In genomic region chr11:54998284-54998683, GRCm38 (mm10) we compare ENCODE assay signal across 8 mouse cellular contexts. TPM values are rescaled to one million over a fixed set of nuclear protein-coding genes. Genes with fewer than 3 reads are reported as not detected.
DNase-seq lines count a peak whose midpoint lies in the region; ATAC-seq and TF ChIP-seq lines count a peak whose summit lies in the region.

No protein-coding gene starts in this region.

- peaks cover 5% of the 10 kb centered on the region for H3K4me1 ChIP-seq in ES-Bruce4 (ENCODE audit: control insufficient read depth, insufficient read depth, low read length)
- peaks cover 5% of the 10 kb centered on the region; the same call in 1 of the 2 replicates for H3K4me1 ChIP-seq in forebrain, embryonic 13.5 days
- no peaks in the 10 kb centered on the region for H3K4me1 ChIP-seq in lung, embryonic 14.5 days (ENCODE audit: insufficient read depth)
- no peaks in the 10 kb centered on the region for H3K4me1 ChIP-seq in olfactory bulb, adult 2 months (ENCODE audit: control insufficient read depth, insufficient read depth, low read length)

- no peak for TF ChIP-seq POLR2A in ES-Bruce4 (IDR thresholded peaks at IDR 0.05; ENCODE audit: insufficient read depth, low read length)
- no peak for TF ChIP-seq POLR2A in olfactory bulb, adult 2 months (IDR thresholded peaks at IDR 0.05; ENCODE audit: insufficient read depth, low read depth, low read length)

- H3K36me3 ChIP-seq in ES-Bruce4 (ENCODE audit: control insufficient read depth, insufficient read depth, low read length, poor library complexity, severe bottlenecking), result peaks cover 21% of the 10 kb centered on the region
- H3K36me3 ChIP-seq in forebrain, embryonic 13.5 days (ENCODE audit: poor library complexity, severe bottlenecking), result peaks cover 14% of the 10 kb centered on the region
- peaks cover 93% of the 10 kb centered on the region for H3K36me3 ChIP-seq in lung, embryonic 14.5 days (ENCODE audit: insufficient read depth)

- WGBS in forebrain, embryonic 13.5 days, result 5% methylated on average over 12 of the region's 12 CpGs
- WGBS in lung, embryonic 14.5 days, result 6% methylated on average over 12 of the region's 12 CpGs
- WGBS in olfactory bulb, adult 2 months, result 4% methylated on average over 12 of the region's 12 CpGs

- H3K27ac ChIP-seq in ES-Bruce4 (ENCODE audit: insufficient read depth, low read length), result peak overlapping the region; percentile 44; the same call in 1 of the 2 replicates
- H3K27ac ChIP-seq in forebrain, embryonic 13.5 days, result no peak overlapping the region
- no peak overlapping the region for H3K27ac ChIP-seq in lung, embryonic 14.5 days (ENCODE audit: low read depth)
- H3K27ac ChIP-seq in olfactory bulb, adult 2 months (ENCODE audit: insufficient read depth, low read depth, low read length), result no peak overlapping the region

- intact Hi-C loops in heart, postnatal 25 days (cut with DNase I), result loop anchor here (1.0 to 5.0 kb wide), 3 partner anchors 41 to 159 kb away; no protein-coding TSS in a partner anchor

- no peak overlapping the region for H3K4me2 ChIP-seq in forebrain, embryonic 13.5 days
- H3K4me2 ChIP-seq in lung, embryonic 14.5 days, result no peak overlapping the region

- no peak overlapping the region for H3K9ac ChIP-seq in ES-Bruce4 (ENCODE audit: low read depth, poor library complexity, severe bottlenecking)
- H3K9ac ChIP-seq in forebrain, embryonic 13.5 days, result no peak overlapping the region
- no peak overlapping the region for H3K9ac ChIP-seq in lung, embryonic 14.5 days

- H3K4me3 ChIP-seq in ES-Bruce4 (ENCODE audit: low read depth, low read length), result no peak overlapping the region
- H3K4me3 ChIP-seq in forebrain, embryonic 13.5 days, result no peak overlapping the region
- H3K4me3 ChIP-seq in lung, embryonic 14.5 days (ENCODE audit: low read depth, low read length), result no peak overlapping the region
- H3K4me3 ChIP-seq in olfactory bulb, adult 2 months (ENCODE audit: insufficient read depth, low read depth, low read length), result no peak overlapping the region

- peak; percentile 77; the same call in 1 of the 2 replicates for ATAC-seq in forebrain, embryonic 13.5 days
- peak; percentile 64 for ATAC-seq in lung, embryonic 14.5 days (ENCODE audit: insufficient read depth)

- peak; percentile 81; the same call in 1 of the 2 replicates for TF ChIP-seq EP300 in ES-Bruce4 (IDR thresholded peaks at IDR 0.05; ENCODE audit: insufficient read depth, low read depth, low read length)

- H3K9me3 ChIP-seq in ES-Bruce4 (replicated peaks; ENCODE audit: control insufficient read depth, insufficient read depth, low read length, poor library complexity, severe bottlenecking), result peaks cover 6% of the 10 kb centered on the region; the same call in 1 of the 2 replicates
- H3K9me3 ChIP-seq in forebrain, embryonic 13.5 days (replicated peaks), result 0 out of 2 replicates have a peak, but pooled peaks cover 4% of the 10 kb centered on the region
- no peaks in the 10 kb centered on the region; the same call in 1 of the 2 replicates for H3K9me3 ChIP-seq in lung, embryonic 14.5 days (ENCODE audit: low read depth, low read length)

- no peaks in the 10 kb centered on the region for H3K27me3 ChIP-seq in ES-Bruce4 (ENCODE audit: control insufficient read depth, insufficient read depth, low read length, poor library complexity, severe bottlenecking)
- H3K27me3 ChIP-seq in forebrain, embryonic 13.5 days, result no peaks in the 10 kb centered on the region
- H3K27me3 ChIP-seq in lung, embryonic 14.5 days (ENCODE audit: insufficient read depth, low read length), result no peaks in the 10 kb centered on the region

- DNase-seq in c-Kit-positive CD71-negative TER-119-negative erythroid progenitor cells, embryonic 14.5 days (ENCODE audit: low read depth), result peak; percentile 36
- peak; percentile 46 for DNase-seq in heart, postnatal 25 days (ENCODE audit: low spot score)
- DNase-seq in kidney, postnatal 4 days, result peak; percentile 70 to 79
- peak; percentile 79 for DNase-seq in lung, embryonic 14.5 days
- DNase-seq in thymus, postnatal 10 days (ENCODE audit: low spot score in 2 of 2), result peak; percentile 52 to 69

- TF ChIP-seq CTCF in ES-Bruce4 (IDR thresholded peaks at IDR 0.05; ENCODE audit: low read depth, low read length), result peak; percentile 90
- peak; percentile 95 for TF ChIP-seq CTCF in lung, embryonic 14.5 days (IDR thresholded peaks at IDR 0.05; ENCODE audit: low read depth)
- TF ChIP-seq CTCF in olfactory bulb, adult 2 months (IDR thresholded peaks at IDR 0.05; ENCODE audit: insufficient read depth, low read depth, low read length), result peak; percentile 93

RNA-seq across cellular contexts. Expression of gene Anxa6, which starts 35.0 kb away (rescaled TPM):
- polyA plus RNA-seq in ES-Bruce4 (2011; ENCODE audit: insufficient read depth, insufficient read length, low read depth, missing spikeins), result 74.2 and 76.1 TPM in 2 replicates
- 28.2 and 29.6 TPM in 2 replicates for polyA plus RNA-seq in forebrain, embryonic 13.5 days (2015; fragmentation: Nextera tagmentation; extraction: Ambion mirVana)
- 100 to 1,000 TPM; 240 to 246 TPM for total RNA-seq in heart, postnatal 25 days (2021)
- polyA plus RNA-seq in lung, embryonic 14.5 days (2014; fragmentation: Nextera tagmentation; extraction: Ambion mirVana), result 406 and 411 TPM in 2 replicates
- not detected in 2 replicates for polyA plus RNA-seq in olfactory bulb, adult 2 months (2012; ENCODE audit: insufficient read depth, insufficient read length, low replicate concordance, missing spikeins)

RNA-seq across cellular contexts. Expression of gene Tnip1, which starts 35.6 kb away (rescaled TPM):
- 33.2 and 42.6 TPM in 2 replicates for polyA plus RNA-seq in ES-Bruce4 (2011; ENCODE audit: insufficient read depth, insufficient read length, low read depth, missing spikeins)
- 10.4 and 10.8 TPM in 2 replicates for polyA plus RNA-seq in forebrain, embryonic 13.5 days (2015; fragmentation: Nextera tagmentation; extraction: Ambion mirVana)
- 10 to 100 TPM; 27.1 to 29.8 TPM for total RNA-seq in heart, postnatal 25 days (2021)
- polyA plus RNA-seq in lung, embryonic 14.5 days (2014; fragmentation: Nextera tagmentation; extraction: Ambion mirVana), result 13.2 and 14.3 TPM in 2 replicates
- polyA plus RNA-seq in olfactory bulb, adult 2 months (2012; ENCODE audit: insufficient read depth, insufficient read length, low replicate concordance, missing spikeins), result 110 TPM in 1 of 2 replicates, not detected in the other
